Mouse (Mus musculus) small intestine, adult 2 months (tissue): Measurements from ENCODE around the gene Mapkapk3. TPM values are rescaled to one million over a fixed set of nuclear protein-coding genes. Genes with fewer than 3 reads are reported as not detected.
A peak's percentile ranks its signal among the peaks of the same experiment; 100 is the strongest.

Experiments used
- H3K27ac ChIP-seq: fragments of 200-500 bp; 2 replicates; pipeline ENCODE4 v1.5.1; 2012; ENCODE audit warnings: low read depth, low read length, control low read depth, inconsistent platforms; ENCODE audit not compliant: insufficient read depth
- H3K27me3 ChIP-seq: fragments of 200-500 bp; 2 replicates; pipeline ENCODE4 v1.6.1; 2012; ENCODE audit warnings: mild to moderate bottlenecking, moderate library complexity, low read length, inconsistent platforms; ENCODE audit not compliant: control insufficient read depth, insufficient read depth
- H3K36me3 ChIP-seq: fragments of 200-500 bp; 2 replicates; pipeline ENCODE4 v1.6.1; 2012; ENCODE audit warnings: mild to moderate bottlenecking, low read length, control low read depth, inconsistent platforms; ENCODE audit not compliant: control insufficient read depth, insufficient read depth
- H3K4me1 ChIP-seq: fragments of 200-500 bp; 2 replicates; pipeline ENCODE4 v1.6.1; 2012; ENCODE audit warnings: low read length, inconsistent platforms, mixed read lengths; ENCODE audit not compliant: control insufficient read depth, insufficient read depth, insufficient read length
- H3K4me3 ChIP-seq: fragments of 200-500 bp; 2 replicates; pipeline ENCODE4 v1.5.1; 2012; ENCODE audit warnings: low read depth, mild to moderate bottlenecking, control low read depth, inconsistent platforms, low read length, moderate library complexity
- CTCF ChIP-seq: fragments of 200-500 bp; IDR thresholded peaks from 2 replicates; pipeline ENCODE4 v1.5.1; 2012; ENCODE audit warnings: low read depth, mild to moderate bottlenecking, control low read depth, inconsistent platforms, low read length, moderate library complexity, mixed read lengths; ENCODE audit not compliant: insufficient replicate concordance, insufficient read length; ENCODE audit errors: extremely low read depth
- POLR2A ChIP-seq: fragments of 200-500 bp; IDR thresholded peaks from 2 replicates; pipeline ENCODE4 v1.6.1; 2012; ENCODE audit warnings: low read depth, mild to moderate bottlenecking, control low read depth, inconsistent platforms, low read length, moderate library complexity
- WGBS: fragments of 180-500 bp; shearing (Covaris S2); methylation state at CpG from one replicate; pipeline ENCODE4 v1.1.7; 2018; 5-methylcytosine and 5-hydroxymethylcytosine counted together
- polyA plus RNA-seq: library from polyadenylated mRNA; depleted of rRNA; stranded (reverse); fragments of >200 nt; gene quantifications from 2 replicates; pipeline ENCODE4 v1.2.3, GENCODE M21; 2012

The Mapkapk3 gene
- polyA plus RNA-seq, 1 experiment: 25.7 TPM

- whole genome bisulfite sequencing: 81% methylated on average over 2 of the region's 2 CpGs
- Histone ChIP-seq H3K27ac (peak overlapping the region; percentile 54), H3K36me3 (0 out of 2 replicates have a peak, but pooled peaks cover 2% of the 10 kb centered on the region), H3K4me1 (peaks cover 5% of the 10 kb centered on the region; the same call in 1 of the 2 replicates), H3K27me3 (no peaks in the 10 kb centered on the region), H3K4me3 (no peak overlapping the region)
- TF ChIP-seq POLR2A (no peak), CTCF (no peak)
Observed at GRCm38 (mm10) chr9:107333686-107334085, 44.0 kb upstream of the Mapkapk3 start.

- H3K27me3 ChIP-seq: no peaks in the 10 kb centered on the region
- no peak overlapping the region for H3K27ac ChIP-seq
- H3K4me3 ChIP-seq: no peak overlapping the region
- peaks cover 3% of the 10 kb centered on the region; the same call in 1 of the 2 replicates for H3K4me1 ChIP-seq
- 57% methylated on average over 6 of the region's 6 CpGs for WGBS
- TF ChIP-seq POLR2A: no peak
- no peak for TF ChIP-seq CTCF
- H3K36me3 ChIP-seq: 0 out of 2 replicates have a peak, but pooled peaks cover 2% of the 10 kb centered on the region
Observed at GRCm38 (mm10) chr9:107330791-107331190, 41.1 kb upstream of the Mapkapk3 start.

GRCm38 (mm10) chr9:107327879-107328620 lies 38.4 kb upstream of the Mapkapk3 start:
- H3K4me3 ChIP-seq: no peak overlapping the region
- 0 out of 2 replicates have a peak, but pooled peaks cover 2% of the 10 kb centered on the region for H3K36me3 ChIP-seq
- WGBS: 88% methylated on average over 16 of the region's 16 CpGs
- TF ChIP-seq CTCF (no peak), POLR2A (no peak)
- H3K27ac ChIP-seq: no peak overlapping the region
- peaks cover 7% of the 10 kb centered on the region; the same call in 1 of the 2 replicates for H3K4me1 ChIP-seq
- no peaks in the 10 kb centered on the region for H3K27me3 ChIP-seq

- 59% methylated on average over 7 of the region's 7 CpGs for WGBS
- no peak for TF ChIP-seq POLR2A
- H3K27ac ChIP-seq: no peak overlapping the region
Observed at GRCm38 (mm10) chr9:107325904-107326303, 36.2 kb upstream of the Mapkapk3 start.

GRCm38 (mm10) chr9:107324799-107325561 lies 35.3 kb upstream of the Mapkapk3 start:
- no peak for TF ChIP-seq CTCF
- TF ChIP-seq POLR2A: no peak
- Histone ChIP-seq H3K27ac (no peak overlapping the region), H3K4me1 (peaks cover 5% of the 10 kb centered on the region; the same call in 1 of the 2 replicates), H3K4me3 (no peak overlapping the region), H3K27me3 (no peaks in the 10 kb centered on the region), H3K36me3 (no peaks in the 10 kb centered on the region)
- 74% methylated on average over 4 of the region's 4 CpGs for WGBS

More at GRCm38 (mm10) chr9:107325904-107326303, 36.2 kb upstream of the Mapkapk3 start:
- H3K36me3 ChIP-seq: no peaks in the 10 kb centered on the region
- no peaks in the 10 kb centered on the region for H3K27me3 ChIP-seq
- peaks cover 5% of the 10 kb centered on the region; the same call in 1 of the 2 replicates for H3K4me1 ChIP-seq
- no peak overlapping the region for H3K4me3 ChIP-seq

- Histone ChIP-seq H3K4me1 (peaks cover 8% of the 10 kb centered on the region; the same call in 1 of the 2 replicates), H3K36me3 (no peaks in the 10 kb centered on the region), H3K27ac (no peak overlapping the region), H3K27me3 (no peaks in the 10 kb centered on the region), H3K4me3 (no peak overlapping the region)
- 13% methylated on average over 6 of the region's 6 CpGs for WGBS
- no peak for TF ChIP-seq CTCF
Observed at GRCm38 (mm10) chr9:107323558-107323957, 33.9 kb upstream of the Mapkapk3 start.

- no peak overlapping the region for H3K27ac ChIP-seq
- H3K36me3 ChIP-seq: no peaks in the 10 kb centered on the region
- no peaks in the 10 kb centered on the region for H3K27me3 ChIP-seq
- 63% methylated on average over 8 of the region's 8 CpGs for WGBS
- no peak for TF ChIP-seq POLR2A
- TF ChIP-seq CTCF: no peak
- H3K4me1 ChIP-seq: peaks cover 8% of the 10 kb centered on the region; the same call in 1 of the 2 replicates
- H3K4me3 ChIP-seq: no peak overlapping the region
Observed at GRCm38 (mm10) chr9:107322461-107323050, 32.9 kb upstream of the Mapkapk3 start.
